Mouse (Mus musculus) MEL (cell line): ENCODE measurements at regions not wholly inside any gene's neighbourhood (a gene's known extent, or its start where the extent isn't known, plus 50 kb on each side); places are given as distances from the start of the nearest gene placed in this dataset.
A peak's percentile ranks its signal among the peaks of the same experiment; 100 is the strongest.

Experiments used
- DNase-seq: peaks from one replicate; pipeline ENCODE4 v3.0.0; 2011; ENCODE audit warnings: low read depth, low spot score
- H3K27ac ChIP-seq: 2 replicates; pipeline ENCODE4 v1.5.1; 2012; ENCODE audit warnings: low read depth, mild to moderate bottlenecking, control low read depth, low read length, moderate library complexity; ENCODE audit not compliant: control insufficient read depth
- H3K27me3 ChIP-seq, 2 experiments: fragments of 150-350 bp in 1 of 2; sonication (generic) in 1 of 2; 2 replicates each; pipeline ENCODE4 v1.6.1; 2012; ENCODE audit warnings: low read length in 2 of 2, mild to moderate bottlenecking in 2 of 2, improper control_type of control experiment in 1 of 2, moderate library complexity in 1 of 2; ENCODE audit not compliant: insufficient read depth in 2 of 2, control insufficient read depth in 1 of 2
- H3K36me3 ChIP-seq, 2 experiments: 2 replicates each; pipeline ENCODE4 v1.6.1; 2012 to 2014; ENCODE audit warnings: low read length in 2 of 2, improper control_type of control experiment in 1 of 2, inconsistent platforms in 1 of 2, mild to moderate bottlenecking in 1 of 2; ENCODE audit not compliant: insufficient read depth in 2 of 2, control insufficient read depth in 1 of 2
- H3K4me1 ChIP-seq, 2 experiments: fragments of 150-350 bp in 1 of 2; sonication (generic) in 1 of 2; 2 replicates each; pipeline ENCODE4 v1.6.1; 2012; ENCODE audit warnings: low read length in 2 of 2, improper control_type of control experiment in 1 of 2, mild to moderate bottlenecking in 1 of 2; ENCODE audit not compliant: insufficient read depth in 2 of 2, control insufficient read depth in 1 of 2
- H3K4me3 ChIP-seq, 2 experiments: fragments of 150-350 bp in 1 of 2; sonication (generic) in 1 of 2; 2 replicates each; pipeline ENCODE4 v1.5.1; 2012; ENCODE audit warnings: low read depth in 2 of 2, low read length in 2 of 2, mild to moderate bottlenecking in 2 of 2, moderate library complexity in 2 of 2, control low read depth in 1 of 2, improper control_type of control experiment in 1 of 2; ENCODE audit not compliant: control insufficient read depth in 1 of 2, insufficient read depth in 1 of 2
- H3K79me2 ChIP-seq: 2 replicates; pipeline ENCODE4 v1.6.1; 2012; ENCODE audit warnings: mild to moderate bottlenecking, low read length, moderate library complexity; ENCODE audit not compliant: control insufficient read depth, poor library complexity, insufficient read depth
- H3K9ac ChIP-seq: 2 replicates; pipeline ENCODE4 v1.6.1; 2012; ENCODE audit warnings: low read depth, mild to moderate bottlenecking, control low read depth, low read length, moderate library complexity; ENCODE audit not compliant: control insufficient read depth, poor library complexity, severe bottlenecking
- H3K9me3 ChIP-seq: fragments of 150-350 bp; sonication (generic); replicated peaks from 2 replicates; pipeline ENCODE4 v1.6.1; 2012; ENCODE audit warnings: mild to moderate bottlenecking, low read length, improper control_type of control experiment, moderate library complexity; ENCODE audit not compliant: insufficient read depth
- CHD1 ChIP-seq: IDR thresholded peaks from 2 replicates; pipeline ENCODE4 v1.6.1; 2012; ENCODE audit warnings: low read depth, mild to moderate bottlenecking, inconsistent platforms, low read length, improper control_type of control experiment
- ELF1 ChIP-seq: IDR thresholded peaks from 2 replicates; pipeline ENCODE4 v1.6.1; 2014; ENCODE audit warnings: low read depth, mild to moderate bottlenecking, inconsistent platforms, low read length, improper control_type of control experiment, moderate library complexity
- EP300 ChIP-seq, 2 experiments: IDR thresholded peaks; 2 replicates each; pipeline ENCODE4 v1.6.1; 2011; ENCODE audit warnings: improper control_type of control experiment in 2 of 2, low read length in 2 of 2, low read depth in 1 of 2, mild to moderate bottlenecking in 1 of 2
- GATA1 ChIP-seq: IDR thresholded peaks from 2 replicates; pipeline ENCODE4 v1.6.1; 2011; ENCODE audit warnings: low read depth, low read length, improper control_type of control experiment
- KAT2A ChIP-seq: conservative IDR thresholded peaks from 2 replicates; pipeline ENCODE4 v1.6.1; 2012; ENCODE audit warnings: low read depth, low read length, improper control_type of control experiment, inconsistent platforms
- MAZ ChIP-seq: IDR thresholded peaks from 2 replicates; pipeline ENCODE4 v1.6.1; 2012; ENCODE audit warnings: low read depth, mild to moderate bottlenecking, inconsistent platforms, low read length, improper control_type of control experiment
- MXI1 ChIP-seq: IDR thresholded peaks from 2 replicates; pipeline ENCODE4 v1.6.1; 2011; ENCODE audit warnings: mild to moderate bottlenecking, low read depth, low read length, improper control_type of control experiment
- POLR2AphosphoS2 ChIP-seq: IDR thresholded peaks from 2 replicates; pipeline ENCODE4 v1.6.1; 2011; ENCODE audit warnings: low read length, improper control_type of control experiment
- RAD21 ChIP-seq: IDR thresholded peaks from 2 replicates; pipeline ENCODE4 v1.6.1; 2011; ENCODE audit warnings: mild to moderate bottlenecking, low read depth, low read length, improper control_type of control experiment
- RCOR1 ChIP-seq: IDR thresholded peaks from 2 replicates; pipeline ENCODE4 v1.6.1; 2012; ENCODE audit warnings: low read depth, mild to moderate bottlenecking, inconsistent platforms, low read length, improper control_type of control experiment
- SIN3A ChIP-seq: IDR thresholded peaks from 2 replicates; pipeline ENCODE4 v1.6.1; 2012; ENCODE audit warnings: low read length, improper control_type of control experiment, inconsistent platforms
- UBTF ChIP-seq: IDR thresholded peaks from 2 replicates; pipeline ENCODE4 v1.6.1; 2012; ENCODE audit warnings: low read depth, mild to moderate bottlenecking, inconsistent platforms, low read length, improper control_type of control experiment, moderate library complexity, borderline replicate concordance; ENCODE audit not compliant: insufficient read depth
- USF1 ChIP-seq: IDR thresholded peaks from 2 replicates; pipeline ENCODE4 v1.6.1; 2014; ENCODE audit warnings: low read depth, mild to moderate bottlenecking, inconsistent platforms, low read length, improper control_type of control experiment, moderate library complexity
- USF2 ChIP-seq, 2 experiments: IDR thresholded peaks; 2 replicates each; pipeline ENCODE4 v1.6.1; 2011 to 2012; ENCODE audit warnings: improper control_type of control experiment in 2 of 2, low read length in 2 of 2, borderline replicate concordance in 1 of 2, inconsistent platforms in 1 of 2, low read depth in 1 of 2, mild to moderate bottlenecking in 1 of 2; ENCODE audit not compliant: insufficient read depth in 1 of 2
- ZC3H11A ChIP-seq: IDR thresholded peaks from 2 replicates; pipeline ENCODE4 v1.6.1; 2012; ENCODE audit warnings: low read depth, mild to moderate bottlenecking, inconsistent platforms, low read length, improper control_type of control experiment
- ZKSCAN1 ChIP-seq: IDR thresholded peaks from 2 replicates; pipeline ENCODE4 v1.6.1; 2012; ENCODE audit warnings: low read depth, mild to moderate bottlenecking, inconsistent platforms, low read length, improper control_type of control experiment, moderate library complexity
- ZMIZ1 ChIP-seq: IDR thresholded peaks from 2 replicates; pipeline ENCODE4 v1.6.1; 2012; ENCODE audit warnings: low read depth, mild to moderate bottlenecking, inconsistent platforms, low read length, improper control_type of control experiment, moderate library complexity

DNA sequence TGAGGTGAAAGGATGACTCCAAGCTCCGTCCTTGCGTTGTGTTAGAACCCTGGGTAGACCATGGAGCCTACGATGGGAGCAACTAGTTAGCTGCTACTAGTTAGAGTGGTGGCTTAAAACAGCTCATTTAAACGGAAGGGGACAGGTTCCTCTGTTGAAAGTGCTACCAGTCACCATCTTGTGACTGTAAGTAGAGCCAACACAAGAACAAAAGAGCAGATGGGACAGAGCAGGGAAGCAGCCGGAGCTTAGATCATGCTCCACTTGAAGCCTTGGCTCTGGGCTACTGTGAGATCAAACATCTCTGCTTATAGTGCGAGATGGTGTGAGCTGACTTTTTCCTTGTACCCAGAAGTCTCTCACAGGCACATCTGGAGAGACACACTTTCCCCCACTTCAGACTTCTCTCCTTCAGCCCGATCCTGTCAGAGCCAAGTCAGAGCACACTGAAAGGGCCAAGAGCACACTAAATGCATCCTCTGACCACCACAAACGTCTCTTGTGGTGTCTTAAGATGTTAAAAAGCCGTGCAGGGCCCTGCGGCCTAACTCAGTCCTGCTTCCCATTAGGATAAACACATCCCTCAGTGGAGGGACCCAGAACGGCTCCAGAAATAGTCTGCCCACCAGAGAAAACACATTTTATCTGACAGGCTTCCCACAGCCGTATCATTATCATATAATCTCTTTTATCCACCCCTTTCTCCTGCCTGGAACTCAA, 156.7 kb downstream of the Cdc5l start:
- H3K9ac ChIP-seq, result no peak overlapping the region
- no peaks in the 10 kb centered on the region for H3K79me2 ChIP-seq
- TF ChIP-seq KAT2A, result no peak
- no peak for TF ChIP-seq CHD1
- no peak for TF ChIP-seq SIN3A
- TF ChIP-seq POLR2AphosphoS2, result no peak
- no peak for TF ChIP-seq GATA1
- TF ChIP-seq ELF1, result no peak
- no peak for TF ChIP-seq UBTF
- TF ChIP-seq EP300 (IDR thresholded peaks at IDR 0.05; ENCODE audit: low read depth in 1 of 2, low read length in 2 of 2), result no peak
- TF ChIP-seq USF1, result no peak
- no peak for TF ChIP-seq MAZ
- no peak for TF ChIP-seq ZMIZ1
- TF ChIP-seq ZKSCAN1, result no peak
- TF ChIP-seq ZC3H11A, result no peak
- no peak for TF ChIP-seq MXI1
- no peak for TF ChIP-seq RCOR1
- TF ChIP-seq USF2 (IDR thresholded peaks at IDR 0.05; ENCODE audit: borderline replicate concordance in 1 of 2, insufficient read depth in 1 of 2, low read depth in 1 of 2, low read length in 2 of 2), result no peak
- no peaks in the 10 kb centered on the region for H3K4me1 ChIP-seq
- H3K27ac ChIP-seq, result no peak overlapping the region
- H3K36me3 ChIP-seq, result no peaks in the 10 kb centered on the region
- no peak for DNase-seq
- no peaks in the 10 kb centered on the region for H3K9me3 ChIP-seq
- H3K4me3 ChIP-seq, result no peak overlapping the region
- H3K27me3 ChIP-seq, result peaks cover 0 to 3% of the 10 kb centered on the region in 2 experiments; a peak in 1 of 4 replicates

DNA sequence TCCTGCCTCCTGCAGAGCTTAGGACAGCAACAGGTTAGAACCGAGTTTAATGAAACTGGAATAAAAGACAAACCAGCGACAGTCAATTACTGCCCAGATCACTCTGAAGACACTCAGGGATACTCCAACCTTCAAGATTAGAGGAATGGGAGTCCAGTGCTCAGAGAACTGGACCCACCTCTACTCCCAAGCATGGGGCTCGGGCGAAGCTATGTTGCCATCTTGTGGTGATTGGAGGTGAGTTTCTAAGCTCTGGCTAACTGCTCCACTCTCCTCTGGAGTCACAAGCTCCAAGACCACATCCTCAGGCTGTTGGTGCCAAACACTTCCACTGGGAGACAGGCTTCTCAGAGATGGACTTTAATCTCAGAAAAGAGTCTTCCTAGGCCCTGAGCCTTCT, 158.6 kb downstream of the Cdc5l start:
- H3K4me3 ChIP-seq, result no peak overlapping the region
- no peak for DNase-seq
- H3K9ac ChIP-seq, result no peak overlapping the region
- no peaks in the 10 kb centered on the region for H3K9me3 ChIP-seq
- H3K27me3 ChIP-seq, result peaks cover 0 to 2% of the 10 kb centered on the region in 2 experiments; a peak in 1 of 4 replicates
- no peaks in the 10 kb centered on the region for H3K4me1 ChIP-seq
- TF ChIP-seq MAZ (no peak), RAD21 (peak; percentile 3)
- H3K36me3 ChIP-seq, result no peaks in the 10 kb centered on the region
- H3K27ac ChIP-seq, result no peak overlapping the region
- H3K79me2 ChIP-seq, result no peaks in the 10 kb centered on the region
